Mouse (Mus musculus) midbrain, postnatal 0 days (tissue): ENCODE results near the gene Gm17651. TPM values are rescaled to one million over a fixed set of nuclear protein-coding genes. Genes with fewer than 3 reads are reported as not detected.

Experiments used
- ATAC-seq: fragments of 200-750 bp; cut with Nextera tagmentation; 2 replicates; pipeline ENCODE4 v1.8.0; 2017; ENCODE audit warnings: moderate number of reproducible peaks, mild to moderate bottlenecking, moderate TSS enrichment, moderate library complexity; ENCODE audit not compliant: low FRiP score
- DNase-seq: peaks from one replicate; pipeline ENCODE4 v3.0.0-alpha.2; 2015; ENCODE audit warnings: low spot score
- H3K27ac ChIP-seq: fragments of 300-500 bp; sonication (generic); 2 replicates; pipeline ENCODE4 v1.5.1; 2014; ENCODE audit warnings: low read depth, mild to moderate bottlenecking, low read length, mixed read lengths
- H3K27me3 ChIP-seq: fragments of 300-500 bp; sonication (generic); 2 replicates; pipeline ENCODE4 v1.6.1; 2014; ENCODE audit warnings: low read length, control low read depth, mixed read lengths; ENCODE audit not compliant: insufficient read depth
- H3K36me3 ChIP-seq: fragments of 300-500 bp; sonication (generic); 2 replicates; pipeline ENCODE4 v1.6.1; 2014; ENCODE audit warnings: low read length, control low read depth, mixed read lengths; ENCODE audit not compliant: insufficient read depth
- H3K4me1 ChIP-seq: fragments of 300-500 bp; sonication (generic); 2 replicates; pipeline ENCODE4 v1.6.1; 2014; ENCODE audit warnings: mild to moderate bottlenecking, control low read depth, antibody characterized with exemption, low read length, mixed read lengths; ENCODE audit not compliant: insufficient read depth
- H3K4me2 ChIP-seq: fragments of 300-500 bp; sonication (generic); 2 replicates; pipeline ENCODE4 v1.6.1; 2014; ENCODE audit warnings: low read depth, mild to moderate bottlenecking, low read length, mixed read lengths; ENCODE audit not compliant: poor library complexity, severe bottlenecking
- H3K4me3 ChIP-seq: fragments of 300-500 bp; sonication (generic); 2 replicates; pipeline ENCODE4 v1.5.1; 2014; ENCODE audit warnings: low read depth, mild to moderate bottlenecking, low read length, moderate library complexity
- H3K9ac ChIP-seq: fragments of 300-500 bp; sonication (generic); replicated peaks from 2 replicates; pipeline ENCODE4 v1.6.1; 2014; ENCODE audit warnings: mild to moderate bottlenecking, low read length, moderate library complexity, mixed read lengths; ENCODE audit not compliant: poor library complexity, severe bottlenecking
- H3K9me3 ChIP-seq: fragments of 300-500 bp; sonication (generic); 2 replicates; pipeline ENCODE4 v1.6.1; 2016; ENCODE audit warnings: low read length, control low read depth
- CTCF ChIP-seq: IDR thresholded peaks from 2 replicates; pipeline ENCODE4 v1.5.1; 2016; ENCODE audit warnings: antibody characterized with exemption, mild to moderate bottlenecking
- WGBS: fragments of 180-500 bp; shearing (Covaris S2); extraction: QIAGEN DNeasy Blood & Tissue Kit; methylation state at CpG from one replicate; pipeline ENCODE4 v1.1.7; 2014; 5-methylcytosine and 5-hydroxymethylcytosine counted together
- polyA plus RNA-seq: library from polyadenylated mRNA; unstranded; fragments of >200 nt; fragmentation: Nextera tagmentation; extraction: Ambion mirVana; gene quantifications from 2 replicates; pipeline ENCODE4 v1.2.1, GENCODE M21; 2015
- total RNA-seq: library from RNA; depleted of rRNA; stranded (reverse); fragments of >200 nt; gene quantifications from 2 replicates; pipeline ENCODE4 v1.2.3, GENCODE M21; 2014

Gene Gm17651
- total and polyA plus RNA-seq, 2 experiments from 2014 or later = not detected

DNA sequence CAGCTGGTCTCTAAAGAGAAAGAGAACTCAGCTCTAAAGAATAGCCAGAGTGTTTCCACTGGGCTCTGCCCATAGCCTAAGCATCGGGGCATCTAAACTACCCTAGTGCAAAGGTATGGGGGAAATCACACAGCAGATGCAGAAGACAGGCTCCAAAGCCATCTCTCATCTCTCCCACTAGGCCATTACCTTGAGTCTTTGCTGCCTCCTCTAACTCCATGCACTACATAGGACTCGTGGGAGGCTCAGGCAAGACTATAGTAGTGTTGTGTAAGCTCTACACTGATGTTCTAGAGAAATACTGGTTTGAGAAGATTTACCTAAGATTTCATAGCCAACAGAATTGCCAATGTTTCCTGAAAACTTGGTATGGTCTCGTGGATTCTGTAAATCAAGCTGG lies 31.0 kb upstream of the Gm17651 start:
- Histone ChIP-seq H3K9me3 (no peaks in the 10 kb centered on the region), H3K4me1 (no peaks in the 10 kb centered on the region), H3K9ac (no peak overlapping the region), H3K36me3 (peaks cover 50% of the 10 kb centered on the region), H3K4me2 (no peak overlapping the region), H3K27ac (no peak overlapping the region), H3K4me3 (no peak overlapping the region), H3K27me3 (no peaks in the 10 kb centered on the region)
- DNase-seq (no peak), ATAC-seq (no peak)
- TF ChIP-seq CTCF = no peak
- 86% methylated on average over 3 of the region's 3 CpGs for WGBS

DNA sequence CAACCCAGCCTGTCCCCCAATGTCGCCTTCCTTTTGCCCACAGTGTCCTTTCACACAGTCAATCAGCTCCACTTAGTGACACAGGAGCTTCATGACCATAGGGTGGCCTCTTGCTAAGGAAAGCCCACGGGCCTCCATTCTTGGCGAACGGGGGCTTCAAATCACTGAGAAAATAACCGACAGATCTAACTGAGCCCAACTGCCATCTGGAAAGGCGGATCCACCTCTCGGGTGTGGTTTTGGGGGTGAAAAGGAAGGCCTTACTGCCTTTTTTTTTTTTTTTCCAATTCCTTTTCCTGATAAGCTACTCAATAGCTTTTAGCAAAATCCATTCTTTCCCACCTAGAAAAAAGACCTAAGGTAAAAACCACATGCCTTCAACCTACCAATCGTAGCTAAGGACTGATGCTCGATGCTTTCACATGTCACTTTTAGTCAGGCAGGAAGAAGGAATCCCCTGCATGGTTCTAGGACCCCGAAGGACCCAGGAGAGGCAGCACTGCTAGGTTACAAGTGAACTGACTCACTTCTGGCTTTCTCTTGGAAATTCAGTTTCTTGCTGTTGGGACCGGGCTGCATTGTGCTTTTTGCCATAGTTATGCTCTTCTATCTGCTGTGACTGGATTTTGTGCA lies 28.1 kb upstream of the Gm17651 start:
- Histone ChIP-seq H3K36me3 (peaks cover 51% of the 10 kb centered on the region), H3K9me3 (no peaks in the 10 kb centered on the region), H3K27ac (no peak overlapping the region), H3K4me3 (no peak overlapping the region), H3K4me2 (no peak overlapping the region), H3K4me1 (no peaks in the 10 kb centered on the region), H3K9ac (no peak overlapping the region), H3K27me3 (no peaks in the 10 kb centered on the region)
- ATAC-seq = no peak
- TF ChIP-seq CTCF = no peak
- no peak for DNase-seq
- WGBS = 93% methylated on average over 11 of the region's 11 CpGs

DNA sequence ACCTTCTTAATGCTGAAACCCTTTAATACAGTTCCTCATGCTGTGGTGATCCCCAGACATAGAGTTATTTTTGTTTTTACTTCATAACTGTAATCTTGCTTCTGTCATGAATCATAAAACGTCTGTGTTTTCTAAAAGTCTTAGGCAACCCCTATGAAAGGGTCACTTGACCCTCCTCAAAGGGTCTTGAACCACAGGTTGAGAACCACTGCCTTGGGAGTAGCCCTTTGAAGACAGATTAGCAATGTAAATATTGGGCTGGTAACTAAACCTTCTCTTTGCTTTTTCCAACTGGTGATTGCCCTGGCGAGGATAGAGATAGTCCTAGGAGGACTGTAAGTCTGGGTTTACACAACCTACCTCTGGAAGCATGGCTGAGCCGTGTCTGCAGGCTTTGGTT lies 26.7 kb upstream of the Gm17651 start:
- Histone ChIP-seq H3K27me3 (no peaks in the 10 kb centered on the region), H3K36me3 (peaks cover 54% of the 10 kb centered on the region), H3K4me2 (no peak overlapping the region), H3K9ac (no peak overlapping the region), H3K27ac (no peak overlapping the region), H3K4me3 (no peak overlapping the region), H3K4me1 (no peaks in the 10 kb centered on the region), H3K9me3 (no peaks in the 10 kb centered on the region)
- TF ChIP-seq CTCF = no peak
- 64% methylated on average over 3 of the region's 3 CpGs for WGBS
- ATAC-seq = no peak
- no peak for DNase-seq

DNA sequence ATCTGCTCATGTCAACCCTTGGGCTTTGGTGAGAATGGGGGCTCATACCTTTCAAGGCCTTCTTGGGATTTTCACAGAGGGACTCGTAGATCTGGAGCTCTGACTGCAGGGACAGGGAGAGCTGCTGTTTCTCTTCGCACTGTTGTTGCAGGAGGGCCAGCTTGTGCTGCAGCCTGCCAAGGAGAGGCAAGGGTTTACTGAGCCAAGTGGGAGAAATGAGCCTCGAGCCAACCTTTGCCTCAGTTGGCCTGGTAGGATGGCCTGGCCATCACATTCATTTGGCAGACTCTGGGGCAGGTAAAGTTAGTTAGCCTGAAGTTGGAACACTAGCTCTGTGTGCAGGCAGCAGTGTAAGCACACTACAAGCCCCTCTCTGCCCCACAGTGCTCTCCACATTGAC lies 24.6 kb upstream of the Gm17651 start:
- Histone ChIP-seq H3K9ac (no peak overlapping the region), H3K4me2 (no peak overlapping the region), H3K9me3 (no peaks in the 10 kb centered on the region), H3K36me3 (peaks cover 69% of the 10 kb centered on the region), H3K4me3 (no peak overlapping the region), H3K27me3 (no peaks in the 10 kb centered on the region), H3K4me1 (no peaks in the 10 kb centered on the region), H3K27ac (no peak overlapping the region)
- DNase-seq (no peak), ATAC-seq (no peak)
- no peak for TF ChIP-seq CTCF
- 73% methylated on average over 3 of the region's 3 CpGs for WGBS

DNA sequence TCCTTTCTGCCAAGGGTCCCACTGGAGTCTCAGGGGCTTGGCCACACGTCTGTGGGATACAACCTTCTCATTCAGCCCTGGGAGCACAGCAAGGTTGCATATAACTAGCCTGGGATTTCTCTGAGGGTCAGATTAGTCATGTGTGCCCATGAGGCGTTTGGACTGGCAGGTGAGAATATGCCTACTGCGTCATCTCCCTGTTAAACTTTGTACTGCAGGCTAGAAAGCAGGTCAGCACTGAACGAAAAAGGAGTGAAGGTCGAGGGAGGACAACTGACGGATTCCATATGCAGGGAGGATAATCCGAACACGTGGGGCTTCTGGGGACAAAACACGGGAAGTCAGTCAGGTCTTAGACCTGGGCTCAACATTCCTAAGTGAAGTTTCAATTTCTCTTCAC lies 22.8 kb upstream of the Gm17651 start:
- Histone ChIP-seq H3K4me3 (no peak overlapping the region), H3K9me3 (no peaks in the 10 kb centered on the region), H3K9ac (no peak overlapping the region), H3K4me2 (no peak overlapping the region), H3K27me3 (no peaks in the 10 kb centered on the region), H3K36me3 (peaks cover 77% of the 10 kb centered on the region), H3K27ac (no peak overlapping the region), H3K4me1 (no peaks in the 10 kb centered on the region)
- DNase-seq (no peak), ATAC-seq (no peak)
- WGBS = 80% methylated on average over 9 of the region's 9 CpGs
- TF ChIP-seq CTCF = no peak

DNA sequence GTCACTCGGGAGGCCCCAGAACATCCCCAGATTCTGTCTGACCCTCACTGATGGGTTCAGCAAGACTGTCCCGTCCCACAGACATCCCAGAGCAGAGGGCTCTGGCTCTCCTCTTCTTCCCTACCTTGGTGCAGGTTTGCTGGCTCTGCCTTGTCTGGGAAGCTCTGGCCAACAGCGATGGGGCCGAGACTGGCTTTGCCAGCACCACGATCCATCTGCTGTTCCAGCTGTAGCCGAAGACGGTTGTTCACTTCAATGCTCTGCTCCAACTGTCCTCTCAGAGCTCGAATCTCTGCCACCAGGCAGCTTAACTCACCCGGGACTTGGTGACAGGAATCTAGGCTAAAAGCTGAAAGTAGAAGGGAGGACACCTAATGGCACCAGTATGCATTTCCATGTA lies 22.4 kb upstream of the Gm17651 start:
- 88% methylated on average over 9 of the region's 9 CpGs for WGBS
- ATAC-seq = no peak

More for the DNA sequence above, 22.4 kb upstream of the Gm17651 start:
- DNase-seq = no peak
- H3K4me3 ChIP-seq = no peak overlapping the region
- H3K9ac ChIP-seq = no peak overlapping the region
- H3K9me3 ChIP-seq = no peaks in the 10 kb centered on the region
- no peak overlapping the region for H3K4me2 ChIP-seq
- H3K27ac ChIP-seq = no peak overlapping the region
- H3K27me3 ChIP-seq = no peaks in the 10 kb centered on the region
- TF ChIP-seq CTCF = no peak
- H3K4me1 ChIP-seq = no peaks in the 10 kb centered on the region
- peaks cover 77% of the 10 kb centered on the region for H3K36me3 ChIP-seq
